Mouse (Mus musculus) thymus, postnatal 4 days (tissue): ENCODE measurements around the gene Mgrn1.

Source experiments
- DNase-seq: peaks from one replicate; pipeline ENCODE4 v3.0.0; 2021

The Mgrn1 gene

GRCm38 (mm10) chr16:4942868-4943267 is 56.8 kb downstream of the Mgrn1 start:
- no peak for DNase-seq

GRCm38 (mm10) chr16:4943431-4943830 is 57.4 kb downstream of the Mgrn1 start:
- no peak for DNase-seq

GRCm38 (mm10) chr16:4945415-4945814 is 59.4 kb downstream of the Mgrn1 start:
- DNase-seq = no peak

- DNase-seq = no peak
Observed at GRCm38 (mm10) chr16:4946155-4946554, 60.1 kb downstream of the Mgrn1 start.

GRCm38 (mm10) chr16:4947378-4947777 is 61.3 kb downstream of the Mgrn1 start:
- no peak for DNase-seq

GRCm38 (mm10) chr16:4956609-4957008 is 70.6 kb downstream of the Mgrn1 start:
- no peak for DNase-seq

GRCm38 (mm10) chr16:4957446-4957845 is 71.4 kb downstream of the Mgrn1 start:
- no peak for DNase-seq

- no peak for DNase-seq
Observed at GRCm38 (mm10) chr16:4960260-4960659, 74.2 kb downstream of the Mgrn1 start.

- no peak for DNase-seq
Observed at GRCm38 (mm10) chr16:4963346-4963745, 77.3 kb downstream of the Mgrn1 start.

GRCm38 (mm10) chr16:4963797-4964709 is 78.0 kb downstream of the Mgrn1 start, which contains the start of gene Anks3:
TSS of gene Anks3 (minus strand) at chr16:4964205.
- DNase-seq = peak; percentile 96

- DNase-seq = no peak
Observed at GRCm38 (mm10) chr16:4964731-4965391, 78.8 kb downstream of the Mgrn1 start.

- DNase-seq = no peak
Observed at GRCm38 (mm10) chr16:4965392-4966129, 79.5 kb downstream of the Mgrn1 start.

GRCm38 (mm10) chr16:4968426-4968825 is 82.4 kb downstream of the Mgrn1 start:
- no peak for DNase-seq

- DNase-seq = no peak
Observed at GRCm38 (mm10) chr16:4969055-4969843, 83.2 kb downstream of the Mgrn1 start.

- peak; percentile 53 for DNase-seq
Observed at GRCm38 (mm10) chr16:4971626-4972025, 85.6 kb downstream of the Mgrn1 start.

GRCm38 (mm10) chr16:4974521-4974920 is 88.5 kb downstream of the Mgrn1 start:
- DNase-seq = peak; percentile 42

GRCm38 (mm10) chr16:4976180-4976579 is 90.1 kb downstream of the Mgrn1 start:
- no peak for DNase-seq

- DNase-seq = no peak
Observed at GRCm38 (mm10) chr16:4978275-4979051, 92.4 kb downstream of the Mgrn1 start.

- DNase-seq = peak; percentile 56
Observed at GRCm38 (mm10) chr16:4979755-4980380, 93.8 kb downstream of the Mgrn1 start.

- no peak for DNase-seq
Observed at GRCm38 (mm10) chr16:4984717-4985116, 98.7 kb downstream of the Mgrn1 start.
